8 mouse cellular contexts compared by ENCODE assay signal in genomic region chr15:80949431-80949830, GRCm38 (mm10). TPM values are rescaled to one million over a fixed set of nuclear protein-coding genes. Genes with fewer than 3 reads are reported as not detected.
DNase-seq lines count a peak whose midpoint lies in the region; ATAC-seq and TF ChIP-seq lines count a peak whose summit lies in the region.

No protein-coding gene starts in this region.

- TF ChIP-seq CTCF in kidney, postnatal 0 days (IDR thresholded peaks at IDR 0.05; ENCODE audit: low read depth): no peak
- no peak for TF ChIP-seq CTCF in cortical plate, adult 2 months (IDR thresholded peaks at IDR 0.05; ENCODE audit: extremely low read depth, insufficient read depth, low read length)

- DNase-seq in kidney, postnatal 0 days (ENCODE audit: low spot score): no peak
- DNase-seq in kidney, adult 11 months: no peak
- no peak for DNase-seq in intestine, embryonic 14.5 days (ENCODE audit: low spot score)
- no peak for DNase-seq in right cerebral cortex, adult 2 months (ENCODE audit: low spot score in 2 of 2)
- no peak for DNase-seq in retina, postnatal 1 day

- no peaks in the 10 kb centered on the region for H3K27me3 ChIP-seq in kidney, postnatal 0 days (ENCODE audit: insufficient read depth, low read length)
- H3K27me3 ChIP-seq in intestine, embryonic 14.5 days (replicated peaks; ENCODE audit: control insufficient read depth, insufficient read depth, low read length): no peaks in the 10 kb centered on the region
- H3K27me3 ChIP-seq in neural tube, embryonic 12.5 days (replicated peaks): no peaks in the 10 kb centered on the region

- peak overlapping the region; percentile 75 for H3K4me2 ChIP-seq in kidney, postnatal 0 days (ENCODE audit: low read length)
- peak overlapping the region; percentile 92 for H3K4me2 ChIP-seq in intestine, embryonic 14.5 days (ENCODE audit: low read length)
- H3K4me2 ChIP-seq in neural tube, embryonic 12.5 days (replicated peaks): peak overlapping the region; percentile 75

- H3K4me3 ChIP-seq in kidney, postnatal 0 days (replicated peaks; ENCODE audit: low read depth, low read length): peak overlapping the region; percentile 79
- H3K4me3 ChIP-seq in cortical plate, adult 2 months (ENCODE audit: insufficient read depth, low read length): peak overlapping the region; percentile 45; the same call in 1 of the 2 replicates
- H3K4me3 ChIP-seq in intestine, embryonic 14.5 days (ENCODE audit: low read depth, low read length): peak overlapping the region; percentile 97
- peak overlapping the region; percentile 86 for H3K4me3 ChIP-seq in neural tube, embryonic 12.5 days

- TF ChIP-seq POLR2A in cortical plate, adult 2 months (IDR thresholded peaks at IDR 0.05; ENCODE audit: extremely low read depth, insufficient read depth, low read length): no peak

- peaks cover 19% of the 10 kb centered on the region for H3K36me3 ChIP-seq in kidney, postnatal 0 days (ENCODE audit: insufficient read depth, low read length)
- H3K36me3 ChIP-seq in intestine, embryonic 14.5 days (ENCODE audit: control insufficient read depth, insufficient read depth, low read length): peaks cover 25% of the 10 kb centered on the region
- H3K36me3 ChIP-seq in neural tube, embryonic 12.5 days: peaks cover 27% of the 10 kb centered on the region

- H3K9me3 ChIP-seq in kidney, postnatal 0 days (replicated peaks; ENCODE audit: low read length): no peaks in the 10 kb centered on the region
- no peaks in the 10 kb centered on the region for H3K9me3 ChIP-seq in intestine, embryonic 14.5 days (ENCODE audit: control insufficient read depth, low read length)
- no peaks in the 10 kb centered on the region for H3K9me3 ChIP-seq in neural tube, embryonic 12.5 days

- 54% methylated on average over 4 of the region's 4 CpGs for WGBS in kidney, postnatal 0 days
- 59% methylated on average over 4 of the region's 4 CpGs for WGBS in intestine, embryonic 14.5 days
- WGBS in neural tube, embryonic 12.5 days: 61% methylated on average over 4 of the region's 4 CpGs

- H3K4me1 ChIP-seq in kidney, postnatal 0 days (replicated peaks; ENCODE audit: insufficient read depth, low read length): peaks cover 4% of the 10 kb centered on the region; the same call in 1 of the 2 replicates
- peaks cover 3% of the 10 kb centered on the region; the same call in 1 of the 2 replicates for H3K4me1 ChIP-seq in cortical plate, adult 2 months (ENCODE audit: control insufficient read depth, insufficient read depth, low read length)
- H3K4me1 ChIP-seq in intestine, embryonic 14.5 days (replicated peaks; ENCODE audit: control insufficient read depth, insufficient read depth, low read length): peaks cover 5% of the 10 kb centered on the region; the same call in 1 of the 2 replicates
- H3K4me1 ChIP-seq in neural tube, embryonic 12.5 days: peaks cover 11% of the 10 kb centered on the region

- H3K27ac ChIP-seq in kidney, postnatal 0 days: no peak overlapping the region
- no peak overlapping the region for H3K27ac ChIP-seq in cortical plate, adult 2 months (ENCODE audit: insufficient read depth, low read length)
- H3K27ac ChIP-seq in intestine, embryonic 14.5 days (ENCODE audit: low read depth): no peak overlapping the region
- no peak overlapping the region for H3K27ac ChIP-seq in neural tube, embryonic 12.5 days

- ATAC-seq in kidney, postnatal 0 days (replicated peaks; ENCODE audit: low FRiP score, low read depth): no peak
- ATAC-seq in intestine, embryonic 14.5 days (replicated peaks; ENCODE audit: low FRiP score, low TSS enrichment, low read depth): no peak
- no peak for ATAC-seq in neural tube, embryonic 12.5 days (ENCODE audit: low FRiP score, low read depth)
- no peak for ATAC-seq in cerebellum, adult (ENCODE audit: insufficient number of reproducible peaks, low FRiP score, low TSS enrichment)

- peak overlapping the region; percentile 70; the same call in 1 of the 2 replicates for H3K9ac ChIP-seq in kidney, postnatal 0 days (ENCODE audit: low read depth, low read length)
- peak overlapping the region; percentile 73 for H3K9ac ChIP-seq in intestine, embryonic 14.5 days (ENCODE audit: low read length)
- H3K9ac ChIP-seq in neural tube, embryonic 12.5 days: peak overlapping the region; percentile 75

RNA-seq across cellular contexts. Expression of gene Adsl, which starts 1.1 kb away (rescaled TPM):
- 78.5 and 103 TPM in 2 replicates for polyA plus RNA-seq in kidney, postnatal 0 days (2015; fragmentation: Nextera tagmentation; extraction: Ambion mirVana)
- 52.3 and 54.5 TPM in 2 replicates for polyA plus RNA-seq in cortical plate, adult 2 months (2012; rRNA removed)
- polyA plus RNA-seq in intestine, embryonic 14.5 days (2014; fragmentation: Nextera tagmentation; extraction: Ambion mirVana): 175 and 189 TPM in 2 replicates
- polyA plus RNA-seq in neural tube, embryonic 12.5 days (2016; fragmentation: Nextera tagmentation; extraction: Ambion mirVana): 115 and 120 TPM in 2 replicates

RNA-seq across cellular contexts. Expression of gene Sgsm3, which starts 28.1 kb away (rescaled TPM):
- polyA plus RNA-seq in kidney, postnatal 0 days (2015; fragmentation: Nextera tagmentation; extraction: Ambion mirVana): 20.1 and 23.5 TPM in 2 replicates
- polyA plus RNA-seq in cortical plate, adult 2 months (2012; rRNA removed): 89.4 and 97.4 TPM in 2 replicates
- 22.1 and 26.4 TPM in 2 replicates for polyA plus RNA-seq in intestine, embryonic 14.5 days (2014; fragmentation: Nextera tagmentation; extraction: Ambion mirVana)
- 41.3 and 46.1 TPM in 2 replicates for polyA plus RNA-seq in neural tube, embryonic 12.5 days (2016; fragmentation: Nextera tagmentation; extraction: Ambion mirVana)

Comparison
In these comparisons a context has a peak if more than half of its experiments do, and no peak if none do; other contexts are left out.
1. H3K4me3 ChIP-seq: peak in every context shown above with its lines; median percentile 97 in intestine, embryonic 14.5 days; 86 in neural tube, embryonic 12.5 days; 79 in kidney, postnatal 0 days; 45 in cortical plate, adult 2 months.